Comparison of ENCODE assay signal across 26 mouse cellular contexts in the genomic region with DNA sequence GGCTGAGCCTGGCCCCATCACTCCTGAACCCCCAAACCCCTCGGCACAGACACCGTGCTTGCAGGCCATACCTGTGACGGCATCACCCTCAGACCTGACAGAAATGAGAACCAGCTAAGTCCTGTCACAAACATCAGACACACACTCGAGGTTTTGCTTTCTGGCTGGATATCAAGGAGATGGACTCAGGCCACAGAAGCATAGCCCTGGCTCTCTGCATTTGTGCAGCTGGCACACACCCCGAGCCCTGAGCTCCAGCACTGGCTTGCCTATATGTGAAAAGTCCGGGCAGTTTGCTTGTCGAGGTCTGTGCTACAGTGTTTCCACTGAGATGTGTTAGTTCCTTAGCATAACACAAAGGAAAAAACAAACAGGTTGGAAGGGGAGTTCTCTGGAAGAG. TPM values are rescaled to one million over a fixed set of nuclear protein-coding genes. Genes with fewer than 3 reads are reported as not detected.
A peak's percentile ranks its signal among the peaks of the same experiment; 100 is the strongest.
DNase-seq lines count a peak whose midpoint lies in the region; ATAC-seq and TF ChIP-seq lines count a peak whose summit lies in the region.
"Had no signal": no experiment of that assay in that cellular context is flagged by ENCODE, and none has a peak within 500 bp of the region (broad histone marks: within the 10 kb centered on the region; RNA-seq: fewer than 3 reads in every experiment).

No protein-coding gene starts in this region.

- no peaks in the 10 kb centered on the region for H3K27me3 ChIP-seq in hindbrain, postnatal 0 days (ENCODE audit: insufficient read depth, low read length)
- no peaks in the 10 kb centered on the region for H3K27me3 ChIP-seq in hindbrain, embryonic 14.5 days (ENCODE audit: control insufficient read depth, insufficient read depth, low read length)
- H3K27me3 ChIP-seq in megakaryocyte, embryonic 14.5 days (replicated peaks): peaks cover 51% of the 10 kb centered on the region
- peaks cover 15% of the 10 kb centered on the region for H3K27me3 ChIP-seq in limb, embryonic 13.5 days
- H3K27me3 ChIP-seq: embryonic facial prominence, embryonic 12.5 days had no signal

- no peaks in the 10 kb centered on the region for H3K9me3 ChIP-seq in hindbrain, postnatal 0 days (ENCODE audit: low read length)
- H3K9me3 ChIP-seq in hindbrain, embryonic 14.5 days (ENCODE audit: control insufficient read depth, low read length): no peaks in the 10 kb centered on the region
- H3K9me3 ChIP-seq in megakaryocyte, embryonic 14.5 days: peaks cover 4% of the 10 kb centered on the region; the same call in 1 of the 2 replicates
- no peaks in the 10 kb centered on the region for H3K9me3 ChIP-seq in limb, embryonic 13.5 days
- H3K9me3 ChIP-seq: embryonic facial prominence, embryonic 12.5 days; forebrain, embryonic 12.5 days; heart, embryonic 10.5 days; midbrain, embryonic 12.5 days; stomach, embryonic 15.5 days had no signal

- WGBS in hindbrain, postnatal 0 days: 38% methylated on average over 7 of the region's 7 CpGs
- WGBS in hindbrain, embryonic 14.5 days: 44% methylated on average over 7 of the region's 7 CpGs
- WGBS in limb, embryonic 13.5 days: 56% methylated on average over 7 of the region's 7 CpGs

- H3K27ac ChIP-seq in hindbrain, postnatal 0 days: peak overlapping the region; percentile 26; the same call in 1 of the 2 replicates
- H3K27ac ChIP-seq in hindbrain, embryonic 14.5 days: no peak overlapping the region
- H3K27ac ChIP-seq in limb, embryonic 13.5 days: no peak overlapping the region
- H3K27ac ChIP-seq: embryonic facial prominence, embryonic 12.5 days; forebrain, embryonic 12.5 days; heart, embryonic 10.5 days; macrophage; midbrain, embryonic 12.5 days; stomach, embryonic 15.5 days had no signal

- H3K9ac ChIP-seq in hindbrain, postnatal 0 days (replicated peaks; ENCODE audit: low read length): no peak overlapping the region
- H3K9ac ChIP-seq in hindbrain, embryonic 14.5 days: no peak overlapping the region
- H3K9ac ChIP-seq in limb, embryonic 13.5 days: 0 out of 2 replicates have a peak overlapping the region, but pooled peaks have one; percentile 13
- H3K9ac ChIP-seq: embryonic facial prominence, embryonic 12.5 days; forebrain, embryonic 12.5 days; liver, postnatal 0 days; midbrain, embryonic 12.5 days; stomach, embryonic 15.5 days had no signal

- H3K4me1 ChIP-seq in hindbrain, postnatal 0 days (ENCODE audit: insufficient read depth, low read length): peaks cover 1% of the 10 kb centered on the region
- H3K4me1 ChIP-seq in hindbrain, embryonic 14.5 days (replicated peaks; ENCODE audit: control insufficient read depth, insufficient read depth, low read length): peaks cover 3% of the 10 kb centered on the region
- peaks cover 66% of the 10 kb centered on the region for H3K4me1 ChIP-seq in megakaryocyte, embryonic 14.5 days
- peaks cover 10% of the 10 kb centered on the region for H3K4me1 ChIP-seq in limb, embryonic 13.5 days

- ATAC-seq in hindbrain, postnatal 0 days: no peak
- ATAC-seq in hindbrain, embryonic 14.5 days (ENCODE audit: low FRiP score): no peak
- no peak for ATAC-seq in megakaryocyte, adult 5-6 weeks (ENCODE audit: poor library complexity, severe bottlenecking)
- ATAC-seq in limb, embryonic 13.5 days (ENCODE audit: low FRiP score, low read depth): no peak
- ATAC-seq: inflammation-experienced regulatory T-cells, adult 6 months; liver, postnatal 0 days; lung, postnatal 0 days had no signal

- H3K4me2 ChIP-seq in hindbrain, postnatal 0 days (ENCODE audit: low read depth, low read length): no peak overlapping the region
- no peak overlapping the region for H3K4me2 ChIP-seq in hindbrain, embryonic 14.5 days (replicated peaks)
- H3K4me2 ChIP-seq in limb, embryonic 13.5 days (replicated peaks): no peak overlapping the region
- H3K4me2 ChIP-seq: embryonic facial prominence, embryonic 12.5 days; forebrain, embryonic 12.5 days; liver, embryonic 11.5 days; midbrain, embryonic 12.5 days; stomach, embryonic 15.5 days had no signal

- H3K36me3 ChIP-seq in hindbrain, postnatal 0 days (ENCODE audit: insufficient read depth, low read length): no peaks in the 10 kb centered on the region
- H3K36me3 ChIP-seq in hindbrain, embryonic 14.5 days (replicated peaks; ENCODE audit: control insufficient read depth, insufficient read depth): no peaks in the 10 kb centered on the region
- no peaks in the 10 kb centered on the region for H3K36me3 ChIP-seq in megakaryocyte, embryonic 14.5 days (replicated peaks; ENCODE audit: low read length)
- H3K36me3 ChIP-seq in limb, embryonic 13.5 days: no peaks in the 10 kb centered on the region
- H3K36me3 ChIP-seq: embryonic facial prominence, embryonic 12.5 days; forebrain, embryonic 12.5 days; heart, embryonic 10.5 days; midbrain, embryonic 12.5 days; stomach, embryonic 15.5 days had no signal

- peak; percentile 54 to 59 for DNase-seq in cerebellum, postnatal 14 days
- no peak for DNase-seq in cerebellum, adult 18-20 months
- DNase-seq in hindbrain, postnatal 0 days (ENCODE audit: low spot score): no peak
- no peak for DNase-seq in hindbrain, embryonic 14.5 days (ENCODE audit: low spot score)
- DNase-seq: adrenal gland, postnatal 10 days; cerebellum, adult 8-10 months; gastrocnemius, postnatal 10 days; heart, postnatal 4 days; kidney, adult 9 months; kidney, postnatal 14 days; liver, postnatal 0 days; thymus, adult 2 months; thymus, postnatal 4 days had no signal

- no peak overlapping the region for H3K4me3 ChIP-seq in hindbrain, postnatal 0 days (ENCODE audit: low read length)
- no peak overlapping the region for H3K4me3 ChIP-seq in hindbrain, embryonic 14.5 days (replicated peaks; ENCODE audit: low read length)
- peak overlapping the region; percentile 23 for H3K4me3 ChIP-seq in megakaryocyte, embryonic 14.5 days (replicated peaks)
- no peak overlapping the region for H3K4me3 ChIP-seq in limb, embryonic 13.5 days
- H3K4me3 ChIP-seq: embryonic facial prominence, embryonic 12.5 days; erythroblast, embryonic 14.5 days; forebrain, embryonic 12.5 days; heart, embryonic 10.5 days; midbrain, embryonic 12.5 days; stomach, embryonic 15.5 days had no signal

- no peak for TF ChIP-seq CTCF in hindbrain, postnatal 0 days (IDR thresholded peaks at IDR 0.05; ENCODE audit: low read depth)

RNA-seq across cellular contexts. Expression of a gene that starts 5.5 kb away (rescaled TPM):
- 102 and 117 TPM in 2 replicates for total RNA-seq in hindbrain, postnatal 0 days (2014; rRNA removed)
- polyA plus RNA-seq in hindbrain, postnatal 0 days (2015; fragmentation: Nextera tagmentation; extraction: Ambion mirVana): 115 and 118 TPM in 2 replicates
- 91.1 and 95.5 TPM in 2 replicates for polyA plus RNA-seq in hindbrain, embryonic 14.5 days (2014; fragmentation: Nextera tagmentation; extraction: Ambion mirVana)
- polyA plus RNA-seq in megakaryocyte, embryonic 14.5 days (2012; ENCODE audit: insufficient read depth, low replicate concordance): 58.8 and 62.5 TPM in 2 replicates
- total RNA-seq in megakaryocyte, adult 5-6 weeks (2015): 20.7 and 21.7 TPM in 2 replicates
- total RNA-seq in megakaryocyte, adult 5-6 weeks (2017): 54.8 and 79.3 TPM in 2 replicates
- 112 TPM in 2 replicates for polyA plus RNA-seq in limb, embryonic 13.5 days (2015; fragmentation: Nextera tagmentation; extraction: Ambion mirVana)

RNA-seq across cellular contexts. Expression of a gene that starts 34.9 kb away (rescaled TPM):
- 45.9 and 62.4 TPM in 2 replicates for total RNA-seq in hindbrain, postnatal 0 days (2014; rRNA removed)
- polyA plus RNA-seq in hindbrain, postnatal 0 days (2015; fragmentation: Nextera tagmentation; extraction: Ambion mirVana): 30.8 and 31.5 TPM in 2 replicates
- polyA plus RNA-seq in hindbrain, embryonic 14.5 days (2014; fragmentation: Nextera tagmentation; extraction: Ambion mirVana): 13.7 and 14.4 TPM in 2 replicates
- polyA plus RNA-seq in megakaryocyte, embryonic 14.5 days (2012; ENCODE audit: insufficient read depth, low replicate concordance): 37.8 and 62.9 TPM in 2 replicates
- total RNA-seq in megakaryocyte, adult 5-6 weeks (2015): 6.2 TPM in 2 replicates
- total RNA-seq in megakaryocyte, adult 5-6 weeks (2017): 6.2 and 6.9 TPM in 2 replicates
- polyA plus RNA-seq in limb, embryonic 13.5 days (2015; fragmentation: Nextera tagmentation; extraction: Ambion mirVana): 16.6 and 16.8 TPM in 2 replicates

Comparison
In these comparisons a context has a peak if more than half of its experiments do, and no peak if none do; other contexts are left out.
1. DNase-seq: peak in cerebellum, postnatal 14 days (2 of 2); none in cerebellum, adult 18-20 months (0 of 2), hindbrain, postnatal 0 days (single experiment) and hindbrain, embryonic 14.5 days (single experiment).